8 mouse cellular contexts compared by ENCODE assay signal in genomic region chr16:59559300-59560200, GRCm38 (mm10). TPM values are rescaled to one million over a fixed set of nuclear protein-coding genes. Genes with fewer than 3 reads are reported as not detected.
DNase-seq lines count a peak whose midpoint lies in the region; ATAC-seq and TF ChIP-seq lines count a peak whose summit lies in the region.

No protein-coding gene starts in this region.

- no peaks in the 10 kb centered on the region for H3K79me2 ChIP-seq in heart, adult 2 months (replicated peaks; ENCODE audit: control insufficient read depth, insufficient read depth, low read length)

- intact Hi-C loops in heart, adult 2 months (cut with DNase I) = no loop called here

- H3K4me1 ChIP-seq in heart, adult 2 months (ENCODE audit: control insufficient read depth, insufficient read depth, low read length) = peaks cover 3% of the 10 kb centered on the region
- H3K4me1 ChIP-seq in heart, embryonic 11.5 days (ENCODE audit: control insufficient read depth, insufficient read depth, low read length) = no peaks in the 10 kb centered on the region
- H3K4me1 ChIP-seq in neural tube, embryonic 12.5 days = 0 out of 2 replicates have a peak, but pooled peaks cover 4% of the 10 kb centered on the region
- H3K4me1 ChIP-seq in forebrain, embryonic 10.5 days = no peaks in the 10 kb centered on the region

- WGBS in heart, adult 2 months = 47% methylated on average over 22 of the region's 22 CpGs
- 64% methylated on average over 22 of the region's 22 CpGs for WGBS in heart, embryonic 11.5 days (ENCODE audit: insufficient replicate concordance)
- WGBS in neural tube, embryonic 12.5 days = 51% methylated on average over 22 of the region's 22 CpGs
- 93% methylated on average over 22 of the region's 22 CpGs for WGBS in forebrain, embryonic 10.5 days

- TF ChIP-seq CTCF in heart, adult 2 months (IDR thresholded peaks at IDR 0.05) = no peak

- H3K4me2 ChIP-seq in heart, embryonic 11.5 days = no peak overlapping the region
- H3K4me2 ChIP-seq in neural tube, embryonic 12.5 days (replicated peaks) = no peak overlapping the region

- H3K4me3 ChIP-seq in heart, adult 2 months = no peak overlapping the region
- no peak overlapping the region for H3K4me3 ChIP-seq in heart, embryonic 11.5 days (ENCODE audit: low read depth, low read length)
- no peak overlapping the region for H3K4me3 ChIP-seq in neural tube, embryonic 12.5 days
- H3K4me3 ChIP-seq in forebrain, embryonic 10.5 days = no peak overlapping the region

- H3K36me3 ChIP-seq in heart, adult 2 months (ENCODE audit: control insufficient read depth, insufficient read depth, low read length) = peaks cover 5% of the 10 kb centered on the region
- H3K36me3 ChIP-seq in heart, embryonic 11.5 days (ENCODE audit: control insufficient read depth, insufficient read depth, low read length) = peaks cover 12% of the 10 kb centered on the region
- no peaks in the 10 kb centered on the region for H3K36me3 ChIP-seq in neural tube, embryonic 12.5 days
- 0 out of 2 replicates have a peak, but pooled peaks cover 9% of the 10 kb centered on the region for H3K36me3 ChIP-seq in forebrain, embryonic 10.5 days (replicated peaks)

- TF ChIP-seq EP300 in heart, adult 2 months (IDR thresholded peaks at IDR 0.05; ENCODE audit: insufficient read depth, low read depth, low read length) = 0 out of 2 replicates have a peak, but pooled peaks have one; percentile 14

- peak overlapping the region; percentile 61 for H3K27ac ChIP-seq in heart, adult 2 months
- H3K27ac ChIP-seq in heart, embryonic 11.5 days (ENCODE audit: low read depth, low read length) = no peak overlapping the region
- H3K27ac ChIP-seq in neural tube, embryonic 12.5 days = no peak overlapping the region
- H3K27ac ChIP-seq in forebrain, embryonic 10.5 days = no peak overlapping the region

- ATAC-seq in heart, embryonic 11.5 days (replicated peaks; ENCODE audit: insufficient number of reproducible peaks, low FRiP score, low TSS enrichment) = no peak
- ATAC-seq in neural tube, embryonic 12.5 days (ENCODE audit: low FRiP score, low read depth) = peak; percentile 79

- H3K27me3 ChIP-seq in heart, adult 2 months (ENCODE audit: control insufficient read depth, insufficient read depth, low read length) = no peaks in the 10 kb centered on the region
- H3K27me3 ChIP-seq in heart, embryonic 11.5 days (ENCODE audit: control insufficient read depth, insufficient read depth, low read length) = no peaks in the 10 kb centered on the region
- no peaks in the 10 kb centered on the region for H3K27me3 ChIP-seq in neural tube, embryonic 12.5 days (replicated peaks)
- no peaks in the 10 kb centered on the region for H3K27me3 ChIP-seq in forebrain, embryonic 10.5 days (ENCODE audit: poor library complexity, severe bottlenecking)

- no peak overlapping the region for H3K9ac ChIP-seq in heart, adult 2 months (ENCODE audit: low read depth, low read length)
- no peak overlapping the region for H3K9ac ChIP-seq in heart, embryonic 11.5 days (ENCODE audit: low read depth, low read length)
- H3K9ac ChIP-seq in neural tube, embryonic 12.5 days = no peak overlapping the region

- DNase-seq in heart, adult 2 months = no peak
- DNase-seq in embryo, embryonic 11.5 days (ENCODE audit: low read depth, low spot score) = peak; percentile 22
- peak; percentile 43 for DNase-seq in kidney, postnatal 14 days
- no peak for DNase-seq in thymus, postnatal 36 days
- DNase-seq in thymus, postnatal 4 days = no peak
- no peak for DNase-seq in forebrain, embryonic 10.5 days (ENCODE audit: extremely low spot score, low spot score)

- H3K9me3 ChIP-seq in heart, embryonic 11.5 days (replicated peaks; ENCODE audit: control insufficient read depth, low read length) = no peaks in the 10 kb centered on the region
- no peaks in the 10 kb centered on the region for H3K9me3 ChIP-seq in neural tube, embryonic 12.5 days
- H3K9me3 ChIP-seq in forebrain, embryonic 10.5 days = no peaks in the 10 kb centered on the region

- no peak for TF ChIP-seq POLR2A in heart, adult 2 months (IDR thresholded peaks at IDR 0.05; ENCODE audit: insufficient read depth, low read depth, low read length)

RNA-seq across cellular contexts. Expression of gene Crybg3, which starts 41.2 kb away (rescaled TPM):
- total RNA-seq in heart, adult 2 months (2021) = 10 to 100 TPM; 65.0 to 74.7 TPM
- polyA plus RNA-seq in heart, adult 2 months (2012; rRNA removed) = 14.9 and 22.7 TPM in 2 replicates
- 19.7 and 19.8 TPM in 2 replicates for polyA plus RNA-seq in heart, embryonic 11.5 days (2014; fragmentation: Nextera tagmentation; extraction: Ambion mirVana)
- 4.9 and 6.6 TPM in 2 replicates for polyA plus RNA-seq in neural tube, embryonic 12.5 days (2016; fragmentation: Nextera tagmentation; extraction: Ambion mirVana)
- 5.0 and 5.1 TPM in 2 replicates for polyA plus RNA-seq in forebrain, embryonic 10.5 days (2016; fragmentation: Nextera tagmentation; extraction: Ambion mirVana)

Comparison
In these comparisons a context has a peak if more than half of its experiments do, and no peak if none do; other contexts are left out.
1. DNase-seq: peak in embryo, embryonic 11.5 days (single experiment) and kidney, postnatal 14 days (single experiment); none in heart, adult 2 months (0 of 2), thymus, postnatal 36 days (0 of 2), thymus, postnatal 4 days (single experiment) and forebrain, embryonic 10.5 days (single experiment).